Mouse (Mus musculus) kidney, postnatal 14 days (tissue): ENCODE results near the gene Npff.

Experiments used
- DNase-seq: peaks from one replicate; pipeline ENCODE4 v3.0.0; 2022; ENCODE audit warnings: mixed read lengths

Npff gene

GRCm38 (mm10) chr15:102503924-102504782 lies 20.6 kb downstream of the Npff start:
- no peak for DNase-seq

- DNase-seq = no peak
These were observed 21.3 kb downstream of the Npff start, which contains the start of gene Gm10337 for GRCm38 (mm10) chr15:102503447-102503846. Gm10337 (plus strand) TSS chr15:102503722.

- DNase-seq = no peak
These were observed 22.4 kb downstream of the Npff start for GRCm38 (mm10) chr15:102502254-102502840.

DNA sequence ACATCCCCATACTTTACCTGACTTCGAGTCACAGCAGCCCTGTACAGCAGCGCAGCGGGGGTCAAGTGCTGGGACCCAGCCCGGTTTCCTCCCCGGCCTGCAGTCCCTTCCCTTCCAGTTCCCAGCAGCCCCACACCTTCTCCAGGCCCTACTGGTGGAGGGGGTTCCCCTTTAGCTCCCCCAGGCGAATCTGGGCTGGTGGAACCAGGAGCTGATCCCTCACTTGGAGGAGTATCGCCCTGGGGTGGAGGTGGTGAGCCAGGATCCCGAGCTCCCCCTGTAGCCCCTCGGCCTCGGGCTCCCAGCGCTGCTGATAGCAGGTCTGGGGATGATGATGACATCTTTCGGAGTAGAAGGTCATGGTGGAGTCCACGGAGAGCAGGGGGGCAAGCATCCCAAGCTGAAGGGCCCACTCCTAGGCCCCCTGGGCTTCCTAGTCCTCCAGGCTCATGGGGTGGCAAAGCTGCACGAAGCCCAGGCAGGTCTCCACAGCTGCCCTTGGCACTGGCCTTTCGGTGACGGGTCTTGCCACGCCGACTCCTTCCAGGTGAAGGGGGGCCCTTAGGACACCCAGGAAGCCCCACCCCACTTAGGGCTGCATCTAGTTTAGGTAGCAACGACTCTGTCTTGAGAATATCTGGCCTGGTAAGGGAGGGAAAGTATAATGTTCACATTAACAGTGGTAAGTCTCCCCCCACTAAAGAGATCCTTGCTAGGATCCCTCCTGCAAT lies 23.5 kb downstream of the Npff start:
- no peak for DNase-seq

GRCm38 (mm10) chr15:102500479-102500878 lies 24.3 kb downstream of the Npff start:
- DNase-seq = no peak

- DNase-seq = no peak
These were observed 24.9 kb downstream of the Npff start for GRCm38 (mm10) chr15:102499851-102500250.

- no peak for DNase-seq
These were observed 25.4 kb downstream of the Npff start for GRCm38 (mm10) chr15:102499370-102499769.

GRCm38 (mm10) chr15:102498322-102498721 lies 26.4 kb downstream of the Npff start:
- DNase-seq = no peak

DNA sequence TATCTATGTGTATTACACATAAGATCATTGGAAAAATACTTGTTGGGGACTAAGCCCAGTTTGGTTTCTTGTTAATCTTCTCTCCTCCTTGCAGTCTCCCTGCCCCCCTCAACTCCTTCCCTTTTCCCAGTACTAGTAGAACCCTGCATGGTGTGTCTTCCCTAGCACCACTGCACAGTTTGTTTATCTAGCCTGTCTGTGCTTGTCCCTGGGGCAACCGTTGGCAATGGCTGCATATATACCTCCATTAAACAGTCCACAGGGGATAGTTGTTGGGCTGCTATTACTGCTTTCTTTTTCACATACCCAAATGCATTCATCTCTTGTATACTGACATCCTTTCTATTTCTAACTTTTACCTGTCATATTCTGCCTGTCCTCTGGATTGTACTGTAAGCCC lies 37.1 kb downstream of the Npff start:
- DNase-seq = no peak

DNA sequence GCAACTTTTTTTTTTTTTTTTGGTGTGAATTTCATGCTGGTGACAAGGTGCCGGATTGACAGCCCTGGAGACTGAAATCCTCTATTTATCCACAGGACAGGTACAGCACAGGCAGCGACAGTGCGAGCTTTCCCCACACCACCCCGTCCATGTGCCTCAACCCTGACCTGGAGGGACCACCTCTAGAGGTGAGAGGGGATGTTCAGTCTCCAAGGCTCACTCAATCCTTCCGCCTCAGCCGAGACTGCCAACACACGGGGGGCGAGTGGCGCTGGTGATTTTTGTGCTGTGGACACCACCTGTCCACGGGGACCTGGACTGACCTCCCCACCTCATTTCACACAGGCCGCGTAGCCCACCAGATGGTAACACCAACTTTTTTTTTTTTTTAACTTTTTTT lies 38.9 kb downstream of the Npff start:
- DNase-seq = no peak

GRCm38 (mm10) chr15:102483136-102483535 lies 41.6 kb downstream of the Npff start:
- no peak for DNase-seq

DNA sequence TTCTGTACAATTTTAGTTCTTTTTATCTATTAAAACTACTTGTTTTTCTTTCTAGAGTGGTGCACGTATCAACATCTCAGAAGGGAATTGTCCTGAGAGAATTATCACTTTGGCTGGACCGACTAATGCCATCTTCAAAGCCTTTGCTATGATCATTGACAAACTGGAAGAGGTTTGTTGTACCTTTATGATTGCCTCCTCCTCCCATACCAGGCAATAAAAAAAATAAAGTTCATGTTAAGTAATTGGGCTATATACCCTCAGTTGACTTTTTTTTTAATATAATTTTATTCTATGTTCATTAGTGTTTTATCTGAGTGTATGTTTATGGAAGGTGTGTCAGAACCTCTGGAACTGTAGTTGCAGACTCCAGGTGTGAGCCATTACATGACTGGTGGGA lies 50.2 kb downstream of the Npff start:
- DNase-seq = no peak
